Mouse (Mus musculus) erythroblast, embryonic 14.5 days (primary cell): ENCODE measurements around the gene Wnk4.

Source experiments
- GATA1 ChIP-seq: IDR thresholded peaks from 2 replicates; pipeline ENCODE4 v1.6.1; 2012; ENCODE audit warnings: low read length, inconsistent platforms, mixed read lengths
- TAL1 ChIP-seq: IDR thresholded peaks from 3 replicates; pipeline ENCODE4 v1.6.1; 2012; ENCODE audit warnings: low read length, inconsistent platforms, mixed read lengths

- TF ChIP-seq GATA1 (no peak), TAL1 (no peak)
Observed at GRCm38 (mm10) chr11:101262272-101262967, 2.1 kb downstream of the Wnk4 start.
